Mouse (Mus musculus) thymus, adult 2 months (tissue): ENCODE measurements around the gene Tmem269. TPM values are rescaled to one million over a fixed set of nuclear protein-coding genes. Genes with fewer than 3 reads are reported as not detected.

Experiments used
- DNase-seq: peaks from one replicate; pipeline ENCODE4 v3.0.0; 2021
- H3K27ac ChIP-seq: fragments of 200-500 bp; 2 replicates; pipeline ENCODE4 v1.5.1; 2012; ENCODE audit warnings: low read length, control low read depth; ENCODE audit not compliant: control insufficient read depth, insufficient read depth
- H3K27me3 ChIP-seq: fragments of 200-500 bp; 2 replicates; pipeline ENCODE4 v1.6.1; 2012; ENCODE audit warnings: mild to moderate bottlenecking, low read length, moderate library complexity, mixed read lengths; ENCODE audit not compliant: control insufficient read depth, insufficient read depth
- H3K36me3 ChIP-seq: fragments of 200-500 bp; 2 replicates; pipeline ENCODE4 v1.6.1; 2012; ENCODE audit warnings: mild to moderate bottlenecking, low read length, moderate library complexity; ENCODE audit not compliant: control insufficient read depth, insufficient read depth
- H3K4me1 ChIP-seq: fragments of 200-500 bp; replicated peaks from 2 replicates; pipeline ENCODE4 v1.6.1; 2012; ENCODE audit warnings: low read length; ENCODE audit not compliant: control insufficient read depth, insufficient read depth
- H3K4me3 ChIP-seq: fragments of 200-500 bp; 2 replicates; pipeline ENCODE4 v1.5.1; 2012; ENCODE audit warnings: mild to moderate bottlenecking, low read length, control low read depth, moderate library complexity; ENCODE audit not compliant: control insufficient read depth, insufficient read depth
- CTCF ChIP-seq: fragments of 200-500 bp; IDR thresholded peaks from 2 replicates; pipeline ENCODE4 v1.5.1; 2012; ENCODE audit warnings: mild to moderate bottlenecking, control low read depth, low read length, moderate library complexity, borderline replicate concordance; ENCODE audit not compliant: control insufficient read depth, poor library complexity, insufficient read depth; ENCODE audit errors: extremely low read depth
- POLR2A ChIP-seq: fragments of 200-500 bp; IDR thresholded peaks from 2 replicates; pipeline ENCODE4 v1.6.1; 2012; ENCODE audit warnings: mild to moderate bottlenecking, low read length, control low read depth, moderate library complexity; ENCODE audit not compliant: control insufficient read depth, poor library complexity, insufficient read depth; ENCODE audit errors: extremely low read depth
- WGBS: fragments of 180-500 bp; shearing (Covaris S2); methylation state at CpG from one replicate; pipeline ENCODE4 v1.1.7; 2018; 5-methylcytosine and 5-hydroxymethylcytosine counted together
- polyA plus RNA-seq: library from polyadenylated mRNA; depleted of rRNA; stranded (reverse); fragments of >200 nt; gene quantifications from 2 replicates; pipeline ENCODE4 v1.2.3, GENCODE M21; 2012

The Tmem269 gene
- polyA plus RNA-seq, 1 experiment: not detected

DNA sequence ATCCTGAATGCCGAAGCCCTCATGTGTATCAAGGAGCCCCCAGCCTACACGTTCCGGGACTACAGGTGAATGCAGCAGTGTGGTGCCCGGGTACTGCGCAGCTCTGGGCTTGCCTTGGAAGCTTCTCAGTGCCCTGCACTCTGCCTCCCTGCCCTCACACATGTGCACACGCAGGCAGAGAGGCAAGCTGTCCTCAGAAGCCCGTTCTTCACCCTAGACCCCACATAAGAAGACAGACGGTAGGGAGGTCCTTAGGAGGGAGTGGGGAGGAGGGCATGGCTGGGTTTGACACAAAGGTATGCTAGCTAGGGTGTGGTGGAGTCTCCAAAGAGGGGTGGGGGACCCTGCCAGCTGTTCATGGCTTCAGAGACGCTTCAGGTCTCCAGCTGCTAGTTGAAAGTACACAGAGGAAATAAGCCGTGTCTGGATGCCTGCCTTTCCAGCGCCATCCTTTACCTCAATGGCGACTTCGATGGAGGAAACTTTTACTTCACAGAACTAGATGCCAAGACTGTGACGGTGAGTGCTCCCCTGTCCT is 28.7 kb upstream of the Tmem269 start:
- 44% methylated on average over 14 of the region's 14 CpGs for WGBS
- H3K27me3 ChIP-seq: no peaks in the 10 kb centered on the region
- 0 out of 2 replicates have a peak overlapping the region, but pooled peaks have one; percentile 0 for H3K27ac ChIP-seq
- peaks cover 17% of the 10 kb centered on the region for H3K4me1 ChIP-seq
- no peak overlapping the region for H3K4me3 ChIP-seq
- TF ChIP-seq POLR2A (no peak), CTCF (no peak)
- H3K36me3 ChIP-seq: no peaks in the 10 kb centered on the region
- DNase-seq: peak; percentile 28

- TF ChIP-seq CTCF (no peak), POLR2A (no peak)
- H3K4me3 ChIP-seq: no peak overlapping the region
- 96% methylated on average over 9 of the region's 9 CpGs for WGBS
- H3K27ac ChIP-seq: no peak overlapping the region
- no peaks in the 10 kb centered on the region for H3K36me3 ChIP-seq
- no peaks in the 10 kb centered on the region for H3K27me3 ChIP-seq
- DNase-seq: no peak
- H3K4me1 ChIP-seq: peaks cover 17% of the 10 kb centered on the region
Measured at GRCm38 (mm10) chr4:119245961-119246360, 27.9 kb upstream of the Tmem269 start.

DNA sequence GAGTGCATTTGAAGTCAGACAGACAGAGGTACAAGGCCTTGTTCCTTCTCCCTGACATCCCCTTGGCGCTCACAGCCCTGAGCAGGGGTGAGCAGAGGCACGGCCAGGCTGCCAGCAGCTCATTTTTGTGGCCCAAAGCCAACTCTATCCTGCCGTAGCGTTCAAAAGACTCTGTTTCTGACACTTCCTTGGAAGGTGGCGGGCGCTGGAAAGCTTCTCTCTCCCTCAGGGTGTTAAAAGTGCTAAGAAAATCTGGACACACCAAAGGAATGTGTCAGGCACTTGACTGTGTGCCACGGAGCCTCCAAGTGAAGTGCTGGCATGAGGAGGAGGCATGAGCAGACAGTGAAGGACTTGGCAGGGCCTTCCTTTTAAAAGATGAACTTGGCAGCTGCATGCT is 27.5 kb upstream of the Tmem269 start:
- 90% methylated on average over 7 of the region's 7 CpGs for WGBS
- Histone ChIP-seq H3K4me1 (peaks cover 17% of the 10 kb centered on the region), H3K27ac (no peak overlapping the region), H3K27me3 (no peaks in the 10 kb centered on the region), H3K36me3 (no peaks in the 10 kb centered on the region), H3K4me3 (no peak overlapping the region)
- TF ChIP-seq POLR2A: no peak
- TF ChIP-seq CTCF: no peak
- DNase-seq: no peak

GRCm38 (mm10) chr4:119244468-119245240 is 26.6 kb upstream of the Tmem269 start:
- H3K4me1 ChIP-seq: peaks cover 18% of the 10 kb centered on the region
- no peak overlapping the region for H3K27ac ChIP-seq
- TF ChIP-seq POLR2A (no peak), CTCF (no peak)
- no peaks in the 10 kb centered on the region for H3K27me3 ChIP-seq
- H3K4me3 ChIP-seq: no peak overlapping the region
- WGBS: 96% methylated on average over 22 of the region's 22 CpGs
- no peaks in the 10 kb centered on the region for H3K36me3 ChIP-seq
- DNase-seq: no peak

GRCm38 (mm10) chr4:119242571-119242970 is 24.6 kb upstream of the Tmem269 start:
- DNase-seq: no peak
- Histone ChIP-seq H3K27ac (no peak overlapping the region), H3K36me3 (no peaks in the 10 kb centered on the region), H3K27me3 (no peaks in the 10 kb centered on the region), H3K4me1 (peaks cover 22% of the 10 kb centered on the region), H3K4me3 (no peak overlapping the region)
- 98% methylated on average over 12 of the region's 12 CpGs for WGBS
- TF ChIP-seq POLR2A (no peak), CTCF (no peak)

- TF ChIP-seq CTCF (peak; percentile 48; the same call in 1 of the 2 replicates), POLR2A (no peak)
- WGBS: 87% methylated on average over 14 of the region's 14 CpGs
- Histone ChIP-seq H3K27ac (no peak overlapping the region), H3K4me1 (peaks cover 16% of the 10 kb centered on the region), H3K27me3 (no peaks in the 10 kb centered on the region), H3K36me3 (no peaks in the 10 kb centered on the region), H3K4me3 (no peak overlapping the region)
- DNase-seq: peak; percentile 47
Measured at GRCm38 (mm10) chr4:119241664-119242063, 23.6 kb upstream of the Tmem269 start.
